Mouse (Mus musculus) lung, embryonic 16.5 days (tissue): ENCODE measurements at regions not wholly inside any gene's neighbourhood (a gene's known extent, or its start where the extent isn't known, plus 50 kb on each side); places are given as distances from the start of the nearest gene placed in this dataset.

Experiments
- ATAC-seq: fragments of 200-750 bp; cut with Nextera tagmentation; 2 replicates; pipeline ENCODE4 v1.8.0; 2017; ENCODE audit warnings: low read depth, mild to moderate bottlenecking, moderate library complexity
- H3K27ac ChIP-seq: fragments of 300-500 bp; sonication (generic); 2 replicates; pipeline ENCODE4 v1.5.1; 2014; ENCODE audit warnings: mild to moderate bottlenecking, control low read depth, low read length
- H3K27me3 ChIP-seq: fragments of 300-500 bp; sonication (generic); 2 replicates; pipeline ENCODE4 v1.6.1; 2014; ENCODE audit warnings: low read depth, low read length, mixed read lengths; ENCODE audit not compliant: control insufficient read depth, insufficient read depth
- H3K36me3 ChIP-seq: fragments of 300-500 bp; sonication (generic); 2 replicates; pipeline ENCODE4 v1.6.1; 2014; ENCODE audit warnings: low read length; ENCODE audit not compliant: control insufficient read depth, insufficient read depth
- H3K4me1 ChIP-seq: fragments of 300-500 bp; sonication (generic); replicated peaks from 2 replicates; pipeline ENCODE4 v1.6.1; 2014; ENCODE audit warnings: low read length, mixed read lengths; ENCODE audit not compliant: control insufficient read depth, insufficient read depth
- H3K4me2 ChIP-seq: fragments of 300-500 bp; sonication (generic); 2 replicates; pipeline ENCODE4 v1.6.1; 2014; ENCODE audit warnings: low read depth, low read length, control low read depth
- H3K4me3 ChIP-seq: fragments of 300-500 bp; sonication (generic); 2 replicates; pipeline ENCODE4 v1.5.1; 2014; ENCODE audit warnings: mild to moderate bottlenecking, low read length, control low read depth
- H3K9ac ChIP-seq: fragments of 300-500 bp; sonication (generic); 2 replicates; pipeline ENCODE4 v1.6.1; 2014; ENCODE audit warnings: low read length, control low read depth
- H3K9me3 ChIP-seq: fragments of 300-500 bp; sonication (generic); 2 replicates; pipeline ENCODE4 v1.6.1; 2016; ENCODE audit warnings: low read length; ENCODE audit not compliant: control insufficient read depth
- WGBS: fragments of 180-500 bp; shearing (Covaris S2); extraction: QIAGEN DNeasy Blood & Tissue Kit; methylation state at CpG from one replicate; pipeline ENCODE4 v1.1.7; 2014; 5-methylcytosine and 5-hydroxymethylcytosine counted together

DNA sequence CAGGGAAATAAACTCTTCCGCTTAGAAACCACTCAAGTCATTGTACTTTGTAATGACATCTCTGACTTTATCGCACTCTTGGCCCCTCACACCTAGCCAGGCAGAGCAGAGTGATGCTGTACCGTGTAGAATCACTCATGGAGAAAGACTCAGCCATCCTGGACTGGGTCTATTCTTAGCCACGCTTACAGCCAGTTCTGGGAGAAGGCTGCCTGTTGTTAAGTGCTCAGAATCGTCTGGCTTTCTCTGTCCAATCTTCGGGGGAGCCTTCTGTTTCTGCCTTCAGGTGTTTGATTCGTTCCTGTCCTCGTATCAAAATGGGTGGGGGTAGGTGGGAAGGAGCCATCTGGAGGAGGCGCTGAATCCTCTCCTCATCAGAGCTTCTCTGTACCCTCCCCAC is 468.0 kb downstream of the Zfp536 start:
- no peak for ATAC-seq
- WGBS, result 70% methylated on average over 9 of the region's 9 CpGs
- Histone ChIP-seq H3K4me2 (no peak overlapping the region), H3K27me3 (no peaks in the 10 kb centered on the region), H3K4me3 (no peak overlapping the region), H3K4me1 (no peaks in the 10 kb centered on the region), H3K9ac (no peak overlapping the region), H3K27ac (no peak overlapping the region), H3K36me3 (no peaks in the 10 kb centered on the region), H3K9me3 (no peaks in the 10 kb centered on the region)

DNA sequence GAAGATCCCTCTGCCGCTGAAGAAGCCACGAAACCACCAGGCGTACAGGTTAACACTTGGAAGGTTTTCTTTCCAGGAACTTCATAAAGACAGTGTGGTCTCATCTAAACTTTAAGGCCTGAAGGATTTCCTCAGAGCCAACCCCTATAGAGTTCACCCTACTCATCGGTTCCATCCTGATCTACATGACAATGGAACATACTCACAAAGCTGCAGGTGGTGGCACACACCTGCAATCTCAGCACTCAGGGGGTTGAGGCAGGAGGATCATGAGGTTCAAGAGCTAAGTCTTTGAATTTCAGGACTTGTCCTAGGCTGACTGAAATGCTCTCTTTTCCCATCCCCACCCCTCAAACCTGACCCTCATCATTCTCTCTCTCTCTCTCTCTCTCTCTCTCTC is 466.2 kb downstream of the Zfp536 start:
- Histone ChIP-seq H3K36me3 (no peaks in the 10 kb centered on the region), H3K9me3 (no peaks in the 10 kb centered on the region), H3K4me3 (no peak overlapping the region), H3K27ac (no peak overlapping the region), H3K9ac (no peak overlapping the region), H3K4me2 (no peak overlapping the region), H3K27me3 (no peaks in the 10 kb centered on the region), H3K4me1 (no peaks in the 10 kb centered on the region)
- no peak for ATAC-seq
- 77% methylated on average over 4 of the region's 4 CpGs for WGBS

DNA sequence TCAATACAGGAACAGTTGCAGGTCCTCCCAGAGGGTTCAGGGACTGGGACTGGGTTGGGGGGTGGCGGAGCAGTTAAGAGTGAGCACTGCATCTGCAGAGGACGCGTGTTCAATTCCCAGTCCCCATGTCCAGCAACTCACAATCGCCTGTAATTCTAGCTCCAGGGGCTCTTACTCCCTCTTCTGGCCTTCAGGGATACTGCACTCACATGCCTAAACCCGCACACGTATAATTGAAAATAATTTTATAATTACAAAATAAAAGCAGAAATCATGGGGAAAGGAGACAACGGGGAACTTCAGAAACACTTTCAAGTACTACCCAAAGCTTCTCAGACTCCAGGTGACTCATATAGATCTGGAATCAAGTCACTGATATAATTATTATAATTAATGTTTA is 448.8 kb downstream of the Zfp536 start:
- Histone ChIP-seq H3K4me3 (no peak overlapping the region), H3K27ac (no peak overlapping the region), H3K27me3 (no peaks in the 10 kb centered on the region), H3K36me3 (no peaks in the 10 kb centered on the region), H3K9me3 (no peaks in the 10 kb centered on the region), H3K4me1 (peaks cover 3% of the 10 kb centered on the region; the same call in 1 of the 2 replicates), H3K9ac (no peak overlapping the region), H3K4me2 (no peak overlapping the region)
- WGBS, result 92% methylated on average over 7 of the region's 7 CpGs
- no peak for ATAC-seq

DNA sequence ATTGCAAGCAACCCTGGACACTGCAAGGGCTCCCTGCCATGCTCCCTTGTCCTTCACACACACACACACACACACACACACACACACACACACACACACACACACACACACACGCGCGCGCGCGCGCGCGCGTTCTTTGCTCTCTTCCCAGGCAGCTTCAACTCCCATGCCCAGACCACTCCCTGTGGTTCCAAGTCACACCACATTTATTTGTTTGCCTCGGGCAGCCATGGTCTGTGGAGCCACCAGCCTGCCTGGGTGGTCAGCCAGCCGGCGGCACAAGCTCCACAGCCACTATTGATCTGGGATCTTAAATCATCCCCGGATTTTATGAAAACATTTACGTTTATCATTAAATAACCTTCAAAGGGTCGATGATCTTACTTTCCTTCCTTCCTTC is 440.0 kb downstream of the Zfp536 start:
- Histone ChIP-seq H3K27ac (no peak overlapping the region), H3K4me2 (no peak overlapping the region), H3K4me3 (no peak overlapping the region), H3K9ac (no peak overlapping the region), H3K4me1 (peaks cover 19% of the 10 kb centered on the region), H3K27me3 (no peaks in the 10 kb centered on the region; the same call in 1 of the 2 replicates), H3K9me3 (no peaks in the 10 kb centered on the region), H3K36me3 (no peaks in the 10 kb centered on the region)
- 58% methylated on average over 16 of the region's 16 CpGs for WGBS
- ATAC-seq, result no peak

DNA sequence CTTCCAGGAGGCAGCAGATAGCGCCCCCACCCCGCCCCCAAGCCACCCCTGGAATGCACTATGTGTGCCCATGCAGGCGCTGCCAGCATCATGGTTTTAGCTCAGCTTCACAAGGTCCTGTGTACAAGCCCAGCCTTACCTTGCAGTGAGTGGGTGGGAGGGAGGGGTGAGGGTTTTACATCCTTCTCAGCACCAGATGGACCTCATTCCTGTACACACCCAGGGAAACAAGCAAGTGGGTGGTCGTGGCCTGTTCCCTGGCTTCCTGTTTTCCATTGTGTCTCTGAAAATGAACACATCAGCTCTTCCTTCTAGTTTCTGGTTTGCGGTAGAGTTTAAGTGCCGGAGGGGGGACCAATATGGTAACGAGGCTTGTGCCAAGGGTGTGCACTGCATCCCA is 438.2 kb downstream of the Zfp536 start:
- H3K27ac ChIP-seq, result no peak overlapping the region
- no peak overlapping the region for H3K9ac ChIP-seq
- H3K36me3 ChIP-seq, result no peaks in the 10 kb centered on the region
- no peak overlapping the region for H3K4me3 ChIP-seq
- H3K4me2 ChIP-seq, result no peak overlapping the region
- H3K4me1 ChIP-seq, result peaks cover 19% of the 10 kb centered on the region
- no peaks in the 10 kb centered on the region; the same call in 1 of the 2 replicates for H3K27me3 ChIP-seq
- 46% methylated on average over 7 of the region's 7 CpGs for WGBS
- no peaks in the 10 kb centered on the region for H3K9me3 ChIP-seq
- peak; percentile 72 for ATAC-seq

DNA sequence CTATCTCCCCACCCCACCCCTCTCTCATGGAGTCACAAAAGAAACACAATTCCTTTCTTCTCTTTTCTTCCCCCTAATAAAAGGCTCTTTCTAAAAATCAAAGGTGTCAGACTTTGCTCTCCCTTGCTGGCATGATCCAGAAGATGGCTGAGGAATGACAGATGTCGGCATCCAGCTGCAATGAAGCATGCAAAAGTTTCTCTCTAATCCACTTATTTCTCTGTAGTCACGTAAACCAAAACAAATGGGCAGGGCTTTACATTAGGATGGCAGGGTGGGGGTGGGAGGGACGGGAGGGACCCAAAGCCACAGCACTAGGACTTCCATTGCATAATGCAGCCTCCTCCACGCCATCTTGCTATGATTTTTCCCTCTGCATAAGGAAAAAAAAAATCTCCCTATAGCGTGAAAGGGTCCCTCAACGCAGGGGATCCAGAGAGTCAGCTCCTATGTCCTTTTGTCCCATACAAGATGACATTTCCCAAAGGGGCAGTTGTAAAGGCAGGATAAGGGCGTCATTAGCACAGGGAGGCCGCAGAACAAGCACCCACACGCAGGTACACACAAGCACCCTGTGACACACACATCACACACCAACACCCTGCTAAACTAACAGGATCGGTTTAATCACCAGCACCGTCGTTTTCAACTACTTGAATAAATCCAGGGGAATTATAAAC is 437.1 kb downstream of the Zfp536 start:
- 25% methylated on average over 12 of the region's 12 CpGs for WGBS
- Histone ChIP-seq H3K4me3 (peak overlapping the region; percentile 51), H3K27ac (no peak overlapping the region), H3K9ac (peak overlapping the region; percentile 63), H3K36me3 (no peaks in the 10 kb centered on the region), H3K27me3 (no peaks in the 10 kb centered on the region; the same call in 1 of the 2 replicates), H3K4me2 (peak overlapping the region; percentile 87), H3K4me1 (peaks cover 19% of the 10 kb centered on the region), H3K9me3 (no peaks in the 10 kb centered on the region)
- no peak for ATAC-seq

DNA sequence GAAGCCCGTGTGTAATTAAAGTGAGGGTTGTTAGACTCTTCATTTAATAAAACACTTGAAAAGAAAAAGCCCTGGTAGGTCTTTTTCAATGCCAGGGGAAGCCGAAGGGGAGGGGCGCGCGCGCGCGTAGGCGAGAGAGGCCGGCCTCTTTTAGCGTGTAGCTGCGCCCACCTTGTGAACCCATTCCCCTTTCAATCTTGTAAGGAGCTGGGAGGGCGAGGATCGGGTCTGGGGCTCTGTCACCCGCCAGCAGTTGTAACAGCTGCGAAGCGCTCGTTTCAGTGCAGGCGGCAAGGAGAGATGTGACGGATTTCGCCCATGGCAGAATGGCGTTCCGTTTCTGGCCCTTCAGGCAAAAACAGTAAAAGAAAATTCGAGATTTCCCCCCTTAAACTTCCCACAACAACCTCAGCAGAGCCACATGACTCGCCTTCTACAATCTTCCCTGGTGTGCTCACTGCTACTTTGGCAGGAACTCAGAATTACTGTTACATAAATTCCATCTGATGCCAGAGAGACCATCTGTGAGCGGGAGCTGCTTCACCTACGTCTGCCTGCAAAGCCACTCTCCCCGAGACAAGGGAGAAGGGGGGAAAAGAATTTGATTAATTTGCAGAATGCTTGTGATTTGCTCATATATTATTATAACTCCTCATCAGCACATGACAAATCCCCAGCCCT is 436.4 kb downstream of the Zfp536 start:
- Histone ChIP-seq H3K27ac (no peak overlapping the region), H3K4me2 (peak overlapping the region; percentile 87), H3K36me3 (no peaks in the 10 kb centered on the region), H3K4me1 (peaks cover 19% of the 10 kb centered on the region), H3K27me3 (no peaks in the 10 kb centered on the region; the same call in 1 of the 2 replicates), H3K4me3 (peak overlapping the region; percentile 51), H3K9me3 (no peaks in the 10 kb centered on the region), H3K9ac (peak overlapping the region; percentile 63)
- ATAC-seq, result no peak
- 4% methylated on average over 28 of the region's 28 CpGs for WGBS

DNA sequence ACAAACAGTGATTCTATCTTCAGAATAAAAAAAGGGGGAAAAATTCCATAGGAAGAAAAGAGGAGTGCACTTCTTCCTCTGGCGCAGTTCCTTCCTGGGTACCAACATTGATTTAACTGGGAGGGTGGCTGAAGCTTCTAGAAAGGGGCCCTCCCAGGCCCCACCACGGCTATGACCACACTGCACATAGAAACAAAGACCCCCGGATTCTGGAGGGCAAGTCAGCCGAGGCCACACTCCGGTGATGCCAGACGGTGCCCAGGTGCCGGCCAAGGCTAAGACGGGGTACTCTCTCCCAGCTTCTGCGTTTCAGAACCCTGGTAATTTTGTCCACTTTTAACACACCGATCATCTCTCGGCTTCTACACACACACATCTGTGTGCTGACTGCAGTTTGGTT is 435.8 kb downstream of the Zfp536 start:
- Histone ChIP-seq H3K9me3 (no peaks in the 10 kb centered on the region), H3K27me3 (no peaks in the 10 kb centered on the region; the same call in 1 of the 2 replicates), H3K36me3 (no peaks in the 10 kb centered on the region), H3K27ac (no peak overlapping the region), H3K4me1 (peaks cover 21% of the 10 kb centered on the region), H3K4me2 (peak overlapping the region; percentile 87), H3K4me3 (peak overlapping the region; percentile 51), H3K9ac (no peak overlapping the region; the same call in 1 of the 2 replicates)
- 44% methylated on average over 11 of the region's 11 CpGs for WGBS
- ATAC-seq, result no peak

DNA sequence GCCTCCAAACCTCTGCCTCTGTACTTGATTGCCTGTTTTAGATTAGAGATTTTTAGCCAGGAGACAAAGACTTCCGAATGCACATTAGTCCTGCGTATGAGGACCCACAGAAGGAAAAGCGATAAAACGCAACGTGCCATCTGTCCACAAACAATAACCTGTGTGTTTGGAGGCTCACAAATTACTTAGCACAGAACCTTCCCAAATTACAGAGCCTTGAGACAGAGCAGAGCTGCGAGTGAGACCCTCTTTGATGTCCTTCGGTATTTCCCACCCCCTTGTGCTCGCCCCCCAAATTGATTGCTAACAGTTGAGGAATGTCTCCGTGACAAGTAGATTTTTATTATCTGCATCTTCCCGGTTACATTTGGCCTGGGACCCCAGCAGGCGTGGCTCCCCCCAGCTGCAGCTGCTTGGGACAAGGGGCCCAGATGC is 435.4 kb downstream of the Zfp536 start:
- H3K4me2 ChIP-seq, result peak overlapping the region; percentile 87; the same call in 1 of the 2 replicates
- H3K4me3 ChIP-seq, result no peak overlapping the region
- ATAC-seq, result no peak
- 27% methylated on average over 11 of the region's 11 CpGs for WGBS
- H3K27ac ChIP-seq, result no peak overlapping the region
- peaks cover 26% of the 10 kb centered on the region for H3K4me1 ChIP-seq
- H3K9ac ChIP-seq, result no peak overlapping the region
- H3K27me3 ChIP-seq, result no peaks in the 10 kb centered on the region; the same call in 1 of the 2 replicates
- H3K36me3 ChIP-seq, result no peaks in the 10 kb centered on the region
- no peaks in the 10 kb centered on the region for H3K9me3 ChIP-seq
